Mouse (Mus musculus): ENCODE data around the gene Impdh1. TPM values are rescaled to one million over a fixed set of nuclear protein-coding genes. Genes with fewer than 3 reads are reported as not detected.

Impdh1 gene
- total and polyA plus RNA-seq, 2 experiments from 2014 or later = 18.9 to 25.7 TPM

GRCm38 (mm10) chr6:29211806-29212492, 4.2 kb downstream of the Impdh1 start:
- DNase-seq (ENCODE audit: low spot score) (peak; percentile 82), ATAC-seq (ENCODE audit: insufficient read depth, low read depth) (peak; percentile 81)
- TF ChIP-seq CTCF (IDR thresholded peaks at IDR 0.05; ENCODE audit: low read depth) (no peak), EP300 (IDR thresholded peaks at IDR 0.05; ENCODE audit: low read depth) (no peak)
- under 1% methylated on average over 49 of the region's 66 CpGs for WGBS
- Histone ChIP-seq H3K4me1 (ENCODE audit: control insufficient read depth, insufficient read depth) (peaks cover 24% of the 10 kb centered on the region), H3K9me3 (replicated peaks; ENCODE audit: control insufficient read depth, low read length) (no peaks in the 10 kb centered on the region), H3K9ac (replicated peaks; ENCODE audit: low read depth, low read length) (peak overlapping the region; percentile 56), H3K27me3 (ENCODE audit: control insufficient read depth, insufficient read depth, low read length) (peaks cover 9% of the 10 kb centered on the region; the same call in 1 of the 2 replicates), H3K36me3 (replicated peaks; ENCODE audit: control insufficient read depth, insufficient read depth, low read length) (0 out of 2 replicates have a peak, but pooled peaks cover under 1% of the 10 kb centered on the region), H3K4me2 (ENCODE audit: low read depth, low read length) (peak overlapping the region; percentile 81), H3K4me3 (ENCODE audit: low read depth, low read length) (peak overlapping the region; percentile 58), H3K27ac (ENCODE audit: low read depth) (peak overlapping the region; percentile 56)

GRCm38 (mm10) chr6:29211146-29211545, 5.0 kb downstream of the Impdh1 start:
- no peak for ATAC-seq (ENCODE audit: insufficient read depth, low read depth)
- Histone ChIP-seq H3K27ac (ENCODE audit: low read depth) (no peak overlapping the region), H3K4me3 (ENCODE audit: low read depth, low read length) (peak overlapping the region; percentile 58), H3K4me1 (ENCODE audit: control insufficient read depth, insufficient read depth) (peaks cover 19% of the 10 kb centered on the region), H3K4me2 (ENCODE audit: low read depth, low read length) (peak overlapping the region; percentile 81), H3K27me3 (ENCODE audit: control insufficient read depth, insufficient read depth, low read length) (peaks cover 9% of the 10 kb centered on the region; the same call in 1 of the 2 replicates), H3K9me3 (replicated peaks; ENCODE audit: control insufficient read depth, low read length) (no peaks in the 10 kb centered on the region), H3K9ac (replicated peaks; ENCODE audit: low read depth, low read length) (peak overlapping the region; percentile 56; the same call in 1 of the 2 replicates), H3K36me3 (replicated peaks; ENCODE audit: control insufficient read depth, insufficient read depth, low read length) (peaks cover 7% of the 10 kb centered on the region; the same call in 1 of the 2 replicates)
- WGBS = 21% methylated on average over 7 of the region's 7 CpGs
- TF ChIP-seq CTCF (IDR thresholded peaks at IDR 0.05; ENCODE audit: low read depth) = peak; percentile 6; the same call in 1 of the 2 replicates
- TF ChIP-seq EP300 (IDR thresholded peaks at IDR 0.05; ENCODE audit: low read depth) = no peak
- no peak for DNase-seq (ENCODE audit: low spot score)

GRCm38 (mm10) chr6:29210231-29210936, 5.8 kb downstream of the Impdh1 start:
- Histone ChIP-seq H3K4me3 (ENCODE audit: low read depth, low read length) (no peak overlapping the region), H3K27me3 (ENCODE audit: control insufficient read depth, insufficient read depth, low read length) (peaks cover 9% of the 10 kb centered on the region; the same call in 1 of the 2 replicates), H3K9me3 (replicated peaks; ENCODE audit: control insufficient read depth, low read length) (no peaks in the 10 kb centered on the region), H3K27ac (ENCODE audit: low read depth) (no peak overlapping the region), H3K4me2 (ENCODE audit: low read depth, low read length) (no peak overlapping the region), H3K9ac (replicated peaks; ENCODE audit: low read depth, low read length) (no peak overlapping the region), H3K36me3 (replicated peaks; ENCODE audit: control insufficient read depth, insufficient read depth, low read length) (peaks cover 11% of the 10 kb centered on the region; the same call in 1 of the 2 replicates), H3K4me1 (ENCODE audit: control insufficient read depth, insufficient read depth) (peaks cover 16% of the 10 kb centered on the region)
- no peak for ATAC-seq (ENCODE audit: insufficient read depth, low read depth)
- WGBS = 79% methylated on average over 9 of the region's 9 CpGs
- no peak for TF ChIP-seq EP300 (IDR thresholded peaks at IDR 0.05; ENCODE audit: low read depth)
- no peak for TF ChIP-seq CTCF (IDR thresholded peaks at IDR 0.05; ENCODE audit: low read depth)
- no peak for DNase-seq (ENCODE audit: low spot score)

GRCm38 (mm10) chr6:29208178-29208577, 8.0 kb downstream of the Impdh1 start:
- ATAC-seq (ENCODE audit: insufficient read depth, low read depth) (no peak), DNase-seq (ENCODE audit: low spot score) (no peak)
- H3K4me3 ChIP-seq (ENCODE audit: low read depth, low read length) = no peak overlapping the region
- H3K9me3 ChIP-seq (replicated peaks; ENCODE audit: control insufficient read depth, low read length) = no peaks in the 10 kb centered on the region
- H3K36me3 ChIP-seq (replicated peaks; ENCODE audit: control insufficient read depth, insufficient read depth, low read length) = peaks cover 24% of the 10 kb centered on the region; the same call in 1 of the 2 replicates
- peaks cover 12% of the 10 kb centered on the region for H3K4me1 ChIP-seq (ENCODE audit: control insufficient read depth, insufficient read depth)
- H3K9ac ChIP-seq (replicated peaks; ENCODE audit: low read depth, low read length) = no peak overlapping the region
- WGBS = 67% methylated on average over 5 of the region's 5 CpGs
- H3K4me2 ChIP-seq (ENCODE audit: low read depth, low read length) = no peak overlapping the region
- no peak overlapping the region for H3K27ac ChIP-seq (ENCODE audit: low read depth)
- TF ChIP-seq EP300 (IDR thresholded peaks at IDR 0.05; ENCODE audit: low read depth) (no peak), CTCF (IDR thresholded peaks at IDR 0.05; ENCODE audit: low read depth) (no peak)
- no peaks in the 10 kb centered on the region for H3K27me3 ChIP-seq (ENCODE audit: control insufficient read depth, insufficient read depth, low read length)

GRCm38 (mm10) chr6:29207017-29207416, 9.1 kb downstream of the Impdh1 start:
- no peak for DNase-seq (ENCODE audit: low spot score)
- TF ChIP-seq CTCF (IDR thresholded peaks at IDR 0.05; ENCODE audit: low read depth) (no peak), EP300 (IDR thresholded peaks at IDR 0.05; ENCODE audit: low read depth) (no peak)
- Histone ChIP-seq H3K4me3 (ENCODE audit: low read depth, low read length) (no peak overlapping the region), H3K36me3 (replicated peaks; ENCODE audit: control insufficient read depth, insufficient read depth, low read length) (peaks cover 36% of the 10 kb centered on the region; the same call in 1 of the 2 replicates), H3K4me1 (ENCODE audit: control insufficient read depth, insufficient read depth) (peaks cover 12% of the 10 kb centered on the region), H3K27ac (ENCODE audit: low read depth) (no peak overlapping the region), H3K9ac (replicated peaks; ENCODE audit: low read depth, low read length) (no peak overlapping the region), H3K9me3 (replicated peaks; ENCODE audit: control insufficient read depth, low read length) (no peaks in the 10 kb centered on the region), H3K4me2 (ENCODE audit: low read depth, low read length) (no peak overlapping the region), H3K27me3 (ENCODE audit: control insufficient read depth, insufficient read depth, low read length) (no peaks in the 10 kb centered on the region)
- no peak for ATAC-seq (ENCODE audit: insufficient read depth, low read depth)
- 80% methylated on average over 5 of the region's 5 CpGs for WGBS
